In genomic region chr14:74900705-74901369, GRCm38 (mm10) we compare ENCODE assay signal across 15 mouse cellular contexts. TPM values are rescaled to one million over a fixed set of nuclear protein-coding genes. Genes with fewer than 3 reads are reported as not detected.
DNase-seq lines count a peak whose midpoint lies in the region; ATAC-seq and TF ChIP-seq lines count a peak whose summit lies in the region.
"Had no signal": no experiment of that assay in that cellular context is flagged by ENCODE, and none has a peak within 500 bp of the region (broad histone marks: within the 10 kb centered on the region; RNA-seq: fewer than 3 reads in every experiment).

No protein-coding gene starts in this region.

- peak overlapping the region; percentile 35; the same call in 1 of the 2 replicates for H3K9ac ChIP-seq in heart, embryonic 14.5 days (ENCODE audit: low read length)
- no peak overlapping the region for H3K9ac ChIP-seq in liver, postnatal 0 days (replicated peaks)
- H3K9ac ChIP-seq: embryonic facial prominence, embryonic 12.5 days; hindbrain, embryonic 15.5 days; kidney, embryonic 15.5 days had no signal

- peaks cover 28 to 50% of the 10 kb centered on the region in 2 experiments for H3K4me1 ChIP-seq in heart, embryonic 14.5 days (ENCODE audit: control insufficient read depth in 2 of 2, insufficient read depth in 2 of 2, low read length in 2 of 2)
- peaks cover 17% of the 10 kb centered on the region for H3K4me1 ChIP-seq in liver, postnatal 0 days (ENCODE audit: insufficient read depth)

- 49% methylated on average over 8 of the region's 8 CpGs for WGBS in heart, embryonic 14.5 days
- 57% methylated on average over 8 of the region's 8 CpGs for WGBS in liver, postnatal 0 days (ENCODE audit: insufficient replicate concordance)

- H3K27ac ChIP-seq in heart, embryonic 14.5 days (replicated peaks in 1 of 2; ENCODE audit: control insufficient read depth in 1 of 2, insufficient read depth in 1 of 2, low read depth in 2 of 2, low read length in 2 of 2): peak overlapping the region; percentile 83 to 94
- H3K27ac ChIP-seq in liver, postnatal 0 days (ENCODE audit: low read depth): no peak overlapping the region
- H3K27ac ChIP-seq: embryonic facial prominence, embryonic 12.5 days; hindbrain, embryonic 15.5 days; kidney, embryonic 15.5 days had no signal

- no peak overlapping the region for H3K4me3 ChIP-seq in heart, embryonic 14.5 days (ENCODE audit: control insufficient read depth in 1 of 2, insufficient read depth in 1 of 2, low read depth in 1 of 2, low read length in 2 of 2)
- H3K4me3 ChIP-seq in liver, postnatal 0 days (ENCODE audit: low read depth, low read length): no peak overlapping the region
- H3K4me3 ChIP-seq: embryonic facial prominence, embryonic 12.5 days; hindbrain, embryonic 15.5 days; kidney, embryonic 15.5 days had no signal

- no peak for DNase-seq in heart, adult 8-10 months (ENCODE audit: low spot score)
- DNase-seq in MEL-GATA-1-ER (ENCODE audit: extremely low read depth, low read depth): peak; percentile 23
- no peak for DNase-seq in liver, postnatal 0 days
- DNase-seq in kidney, postnatal 25 days: no peak
- no peak for DNase-seq in testis, postnatal 14 days (ENCODE audit: low spot score)
- no peak for DNase-seq in ovary, adult 18-20 months (ENCODE audit: low spot score)
- DNase-seq: adrenal gland, postnatal 25 days; cerebellum, adult 18-20 months; left cerebral cortex, postnatal 4 days; lung, postnatal 10 days had no signal

- H3K27me3 ChIP-seq in heart, embryonic 14.5 days (ENCODE audit: control insufficient read depth, insufficient read depth, low read length): no peaks in the 10 kb centered on the region
- no peaks in the 10 kb centered on the region for H3K27me3 ChIP-seq in liver, postnatal 0 days (ENCODE audit: insufficient read depth, low read length)
- H3K27me3 ChIP-seq: embryonic facial prominence, embryonic 12.5 days; hindbrain, embryonic 15.5 days; kidney, embryonic 15.5 days had no signal

- H3K9me3 ChIP-seq in heart, embryonic 14.5 days (ENCODE audit: control insufficient read depth, low read length): no peaks in the 10 kb centered on the region
- H3K9me3 ChIP-seq in liver, postnatal 0 days (ENCODE audit: low read length): no peaks in the 10 kb centered on the region
- H3K9me3 ChIP-seq: embryonic facial prominence, embryonic 12.5 days; hindbrain, embryonic 15.5 days; kidney, embryonic 15.5 days had no signal

- no peak for ATAC-seq in heart, embryonic 14.5 days (ENCODE audit: insufficient number of reproducible peaks, insufficient read depth, low FRiP score, low read depth)
- ATAC-seq in common myeloid progenitor, adult 5-6 weeks (replicated peaks; ENCODE audit: low read depth, poor library complexity, severe bottlenecking): peak; percentile 38
- 0 out of 2 replicates have a peak, but pooled peaks have one; percentile 19 for ATAC-seq in liver, postnatal 0 days

- H3K36me3 ChIP-seq in heart, embryonic 14.5 days (ENCODE audit: control insufficient read depth, insufficient read depth, low read length): no peaks in the 10 kb centered on the region
- H3K36me3 ChIP-seq in liver, postnatal 0 days (replicated peaks; ENCODE audit: insufficient read depth, low read length): no peaks in the 10 kb centered on the region
- H3K36me3 ChIP-seq: embryonic facial prominence, embryonic 12.5 days; hindbrain, embryonic 15.5 days; kidney, embryonic 15.5 days had no signal

- TF ChIP-seq CTCF in liver, postnatal 0 days (IDR thresholded peaks at IDR 0.05; ENCODE audit: low read depth): no peak

- H3K4me2 ChIP-seq in heart, embryonic 14.5 days (ENCODE audit: low read length): peak overlapping the region; percentile 49
- H3K4me2 ChIP-seq in liver, postnatal 0 days (ENCODE audit: low read depth, low read length): 0 out of 2 replicates have a peak overlapping the region, but pooled peaks have one; percentile 14
- H3K4me2 ChIP-seq: embryonic facial prominence, embryonic 12.5 days; hindbrain, embryonic 15.5 days; kidney, embryonic 15.5 days had no signal

- TF ChIP-seq EP300 in liver, postnatal 0 days (IDR thresholded peaks at IDR 0.05; ENCODE audit: low read depth): no peak

RNA-seq across cellular contexts. Expression of gene Lrch1, which starts 46.8 kb away (rescaled TPM):
- 11.4 and 16.3 TPM in 2 replicates for polyA plus RNA-seq in heart, embryonic 14.5 days (2014; fragmentation: Nextera tagmentation; extraction: Ambion mirVana)
- 10 to 100 TPM; 13.3 to 14.7 (median 14.6) TPM for total RNA-seq in heart, adult 8-10 months (2022)
- 15.9 and 16.8 TPM in 2 replicates for total RNA-seq in common myeloid progenitor, adult 5-6 weeks (2017)
- polyA plus RNA-seq in liver, postnatal 0 days (2015; fragmentation: Nextera tagmentation; extraction: Ambion mirVana): 2.8 and 3.6 TPM in 2 replicates
